Mouse (Mus musculus): ENCODE measurements around the gene Kcnq1. TPM values are rescaled to one million over a fixed set of nuclear protein-coding genes. Genes with fewer than 3 reads are reported as not detected.

Gene Kcnq1
- total and polyA plus RNA-seq, 3 experiments: 0.63 to 0.96 TPM; not detected in 1

DNA sequence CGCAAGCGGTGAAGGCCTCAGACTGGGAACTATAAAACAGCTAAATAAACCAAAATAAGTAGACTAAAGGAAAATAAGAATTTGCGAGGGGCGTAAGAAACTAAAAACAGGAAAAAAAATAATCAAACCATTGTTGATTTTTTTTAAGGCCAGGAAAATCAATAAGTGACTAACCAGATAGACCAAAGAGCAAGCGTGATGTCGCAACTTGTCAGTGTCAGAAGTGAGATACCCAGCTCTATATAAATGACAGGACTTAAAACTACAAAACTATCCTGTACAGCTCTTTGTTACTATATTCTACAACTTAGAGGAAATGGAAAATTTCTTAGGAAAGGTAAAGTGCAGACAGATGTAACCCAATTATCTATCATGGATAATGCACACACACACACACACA lies 97.7 kb downstream of the Kcnq1 start:
- H3K9ac ChIP-seq (ENCODE audit: control insufficient read depth, low read depth, low read length, poor library complexity, severe bottlenecking): no peak overlapping the region
- no peaks in the 10 kb centered on the region for H3K4me1 ChIP-seq (ENCODE audit: control insufficient read depth in 1 of 2, insufficient read depth in 2 of 2, low read length in 2 of 2)
- no peaks in the 10 kb centered on the region for H3K27me3 ChIP-seq (ENCODE audit: control insufficient read depth in 1 of 2, insufficient read depth in 2 of 2, low read length in 2 of 2)
- no peak for TF ChIP-seq CHD1 (IDR thresholded peaks at IDR 0.05; ENCODE audit: low read depth, low read length)
- TF ChIP-seq TAL1 (IDR thresholded peaks at IDR 0.05; ENCODE audit: low read length): no peak
- TF ChIP-seq MEF2A (IDR thresholded peaks at IDR 0.05; ENCODE audit: extremely low read depth, insufficient replicate concordance, low read depth, low read length, poor library complexity, severe bottlenecking): no peak
- no peak for TF ChIP-seq POLR2AphosphoS5 (IDR thresholded peaks at IDR 0.05; ENCODE audit: borderline replicate concordance, low read depth, low read length)
- TF ChIP-seq TBP (IDR thresholded peaks at IDR 0.05; ENCODE audit: low read depth, low read length): no peak
- TF ChIP-seq RCOR1 (IDR thresholded peaks at IDR 0.05; ENCODE audit: low read depth, low read length): no peak
- TF ChIP-seq USF1 (IDR thresholded peaks at IDR 0.05; ENCODE audit: low read depth, low read length): no peak
- TF ChIP-seq BHLHE40 (IDR thresholded peaks at IDR 0.05; ENCODE audit: borderline replicate concordance, low read depth, low read length): no peak
- TF ChIP-seq MAFK (IDR thresholded peaks at IDR 0.05; ENCODE audit: borderline replicate concordance, low read depth, low read length): no peak
- no peak for TF ChIP-seq MAZ (IDR thresholded peaks at IDR 0.05; ENCODE audit: low read depth, low read length)
- TF ChIP-seq ELF1 (IDR thresholded peaks at IDR 0.05; ENCODE audit: low read depth, low read length): no peak
- TF ChIP-seq SIN3A (IDR thresholded peaks at IDR 0.05; ENCODE audit: low read length): no peak
- H3K79me2 ChIP-seq (ENCODE audit: control insufficient read depth, insufficient read depth, low read length, poor library complexity): no peaks in the 10 kb centered on the region
- no peak overlapping the region for H3K27ac ChIP-seq (ENCODE audit: control insufficient read depth, low read depth, low read length)
- no peak overlapping the region for H3K4me3 ChIP-seq (ENCODE audit: control insufficient read depth in 1 of 2, insufficient read depth in 1 of 2, low read depth in 2 of 2, low read length in 2 of 2)
- H3K9me3 ChIP-seq (replicated peaks; ENCODE audit: insufficient read depth, low read length): no peaks in the 10 kb centered on the region
- DNase-seq (ENCODE audit: low read depth, low spot score): no peak
- no peaks in the 10 kb centered on the region for H3K36me3 ChIP-seq (ENCODE audit: control insufficient read depth in 1 of 2, insufficient read depth in 2 of 2, low read length in 2 of 2)

GRCm38 (mm10) chr7:143207044-143207443 lies 100.9 kb downstream of the Kcnq1 start:
- no peaks in the 10 kb centered on the region for H3K9me3 ChIP-seq (replicated peaks; ENCODE audit: insufficient read depth, low read length)
- no peak overlapping the region for H3K9ac ChIP-seq (ENCODE audit: control insufficient read depth, low read depth, low read length, poor library complexity, severe bottlenecking)
- no peak overlapping the region for H3K27ac ChIP-seq (ENCODE audit: control insufficient read depth, low read depth, low read length)
- no peaks in the 10 kb centered on the region for H3K27me3 ChIP-seq (ENCODE audit: control insufficient read depth in 1 of 2, insufficient read depth in 2 of 2, low read length in 2 of 2)
- TF ChIP-seq SMC3 (IDR thresholded peaks at IDR 0.05; ENCODE audit: low read depth, low read length): no peak
- TF ChIP-seq E2F4 (IDR thresholded peaks at IDR 0.05; ENCODE audit: borderline replicate concordance, low read depth, low read length): no peak
- TF ChIP-seq ZNF384 (IDR thresholded peaks at IDR 0.05; ENCODE audit: low read depth, low read length): no peak
- TF ChIP-seq USF2 (IDR thresholded peaks at IDR 0.05; ENCODE audit: borderline replicate concordance in 1 of 2, insufficient read depth in 1 of 2, low read depth in 1 of 2, low read length in 2 of 2): no peak
- no peak for TF ChIP-seq GATA1 (IDR thresholded peaks at IDR 0.05; ENCODE audit: low read depth, low read length)
- TF ChIP-seq UBTF (IDR thresholded peaks at IDR 0.05; ENCODE audit: borderline replicate concordance, insufficient read depth, low read depth, low read length): no peak
- no peak for TF ChIP-seq SIN3A (IDR thresholded peaks at IDR 0.05; ENCODE audit: low read length)
- no peak for TF ChIP-seq POLR2A (IDR thresholded peaks at IDR 0.05; ENCODE audit: control insufficient read depth in 1 of 2, insufficient read depth in 1 of 2, low read depth in 1 of 2, low read length in 2 of 2, poor library complexity in 1 of 2)
- TF ChIP-seq ZMIZ1 (IDR thresholded peaks at IDR 0.05; ENCODE audit: low read depth, low read length): no peak
- no peak for TF ChIP-seq RAD21 (IDR thresholded peaks at IDR 0.05; ENCODE audit: low read depth, low read length)
- no peak for TF ChIP-seq MYC (IDR thresholded peaks at IDR 0.05; ENCODE audit: low read depth, low read length)
- TF ChIP-seq BHLHE40 (IDR thresholded peaks at IDR 0.05; ENCODE audit: borderline replicate concordance, low read depth, low read length): no peak
- TF ChIP-seq USF1 (IDR thresholded peaks at IDR 0.05; ENCODE audit: low read depth, low read length): no peak
- no peak for TF ChIP-seq NRF1 (IDR thresholded peaks at IDR 0.05; ENCODE audit: insufficient read depth, low read depth, low read length, poor library complexity, severe bottlenecking)
- TF ChIP-seq ELF1 (IDR thresholded peaks at IDR 0.05; ENCODE audit: low read depth, low read length): no peak
- TF ChIP-seq MAFK (IDR thresholded peaks at IDR 0.05; ENCODE audit: borderline replicate concordance, low read depth, low read length): no peak
- no peaks in the 10 kb centered on the region for H3K79me2 ChIP-seq (ENCODE audit: control insufficient read depth, insufficient read depth, low read length, poor library complexity)
- no peak for DNase-seq (ENCODE audit: low read depth, low spot score)
- H3K36me3 ChIP-seq (ENCODE audit: control insufficient read depth in 1 of 2, insufficient read depth in 2 of 2, low read length in 2 of 2): no peaks in the 10 kb centered on the region
- H3K4me1 ChIP-seq (ENCODE audit: control insufficient read depth in 1 of 2, insufficient read depth in 2 of 2, low read length in 2 of 2): no peaks in the 10 kb centered on the region
- H3K4me3 ChIP-seq (ENCODE audit: control insufficient read depth in 1 of 2, insufficient read depth in 1 of 2, low read depth in 2 of 2, low read length in 2 of 2): no peak overlapping the region

Data from MEL (cell line).